Mouse (Mus musculus) embryonic facial prominence, embryonic 15.5 days (tissue): Measurements from ENCODE around the gene Rfx8. TPM values are rescaled to one million over a fixed set of nuclear protein-coding genes. Genes with fewer than 3 reads are reported as not detected.

Source experiments
- ATAC-seq: fragments of 200-750 bp; cut with Nextera tagmentation; 2 replicates; pipeline ENCODE4 v1.8.0; 2017; ENCODE audit warnings: low read depth, moderate TSS enrichment; ENCODE audit not compliant: insufficient number of reproducible peaks, low FRiP score, low TSS enrichment
- H3K27ac ChIP-seq: fragments of 300-500 bp; sonication (generic); replicated peaks from 2 replicates; pipeline ENCODE4 v1.5.1; 2015; ENCODE audit warnings: mild to moderate bottlenecking, inconsistent platforms
- H3K27me3 ChIP-seq: fragments of 300-500 bp; sonication (generic); 2 replicates; pipeline ENCODE4 v1.6.1; 2015; ENCODE audit warnings: inconsistent platforms
- H3K36me3 ChIP-seq: fragments of 300-500 bp; sonication (generic); 2 replicates; pipeline ENCODE4 v1.6.1; 2015; ENCODE audit warnings: mild to moderate bottlenecking, inconsistent platforms
- H3K4me1 ChIP-seq: fragments of 300-500 bp; sonication (generic); 2 replicates; pipeline ENCODE4 v1.6.1; 2015; ENCODE audit warnings: inconsistent platforms
- H3K4me2 ChIP-seq: fragments of 300-500 bp; sonication (generic); replicated peaks from 2 replicates; pipeline ENCODE4 v1.6.1; 2015; ENCODE audit warnings: mild to moderate bottlenecking, inconsistent platforms
- H3K4me3 ChIP-seq: fragments of 300-500 bp; sonication (generic); replicated peaks from 2 replicates; pipeline ENCODE4 v1.5.1; 2015; ENCODE audit warnings: mild to moderate bottlenecking, inconsistent platforms
- H3K9ac ChIP-seq: fragments of 300-500 bp; sonication (generic); 2 replicates; pipeline ENCODE4 v1.6.1; 2015; ENCODE audit warnings: inconsistent platforms
- H3K9me3 ChIP-seq: fragments of 300-500 bp; sonication (generic); replicated peaks from 2 replicates; pipeline ENCODE4 v1.6.1; 2016; ENCODE audit warnings: inconsistent platforms
- whole genome bisulfite sequencing: fragments of 180-500 bp; shearing (Covaris S2); methylation state at CpG from one replicate; pipeline ENCODE4 v1.1.7; 2015; 5-methylcytosine and 5-hydroxymethylcytosine counted together
- polyA plus RNA-seq: library from polyadenylated mRNA; unstranded; fragments of >200 nt; fragmentation: Nextera tagmentation; extraction: Ambion mirVana; gene quantifications from 2 replicates; pipeline ENCODE4 v1.2.1, GENCODE M21; 2015

Gene Rfx8
- polyA plus RNA-seq, 1 experiment from 2014 or later = 3.7 TPM

- no peak for ATAC-seq
Measured at GRCm38 (mm10) chr1:39734311-39734710, 13.5 kb upstream of the Rfx8 start.

GRCm38 (mm10) chr1:39733876-39734275 lies 13.1 kb upstream of the Rfx8 start:
- H3K27ac ChIP-seq = 0 out of 2 replicates have a peak overlapping the region, but pooled peaks have one; percentile 18
- ATAC-seq = no peak
- H3K9ac ChIP-seq = no peak overlapping the region
- H3K4me3 ChIP-seq = no peak overlapping the region
- no peaks in the 10 kb centered on the region for H3K27me3 ChIP-seq
- peaks cover 16% of the 10 kb centered on the region for H3K4me1 ChIP-seq
- no peak overlapping the region for H3K4me2 ChIP-seq
- 93% methylated on average over 10 of the region's 10 CpGs for WGBS
- H3K9me3 ChIP-seq = no peaks in the 10 kb centered on the region
- H3K36me3 ChIP-seq = no peaks in the 10 kb centered on the region

More at GRCm38 (mm10) chr1:39734311-39734710, 13.5 kb upstream of the Rfx8 start:
- Histone ChIP-seq H3K4me3 (no peak overlapping the region), H3K4me2 (no peak overlapping the region), H3K27me3 (no peaks in the 10 kb centered on the region), H3K9me3 (no peaks in the 10 kb centered on the region), H3K4me1 (peaks cover 16% of the 10 kb centered on the region), H3K27ac (0 out of 2 replicates have a peak overlapping the region, but pooled peaks have one; percentile 18), H3K36me3 (no peaks in the 10 kb centered on the region), H3K9ac (no peak overlapping the region)
- WGBS = 85% methylated on average over 13 of the region's 13 CpGs

- H3K4me1 ChIP-seq = peaks cover 16% of the 10 kb centered on the region
- no peak overlapping the region for H3K9ac ChIP-seq
- 30% methylated on average over 10 of the region's 10 CpGs for WGBS
- no peaks in the 10 kb centered on the region for H3K9me3 ChIP-seq
- H3K27me3 ChIP-seq = no peaks in the 10 kb centered on the region
- no peak overlapping the region for H3K27ac ChIP-seq
- no peak overlapping the region for H3K4me3 ChIP-seq
- no peak overlapping the region for H3K4me2 ChIP-seq
- H3K36me3 ChIP-seq = no peaks in the 10 kb centered on the region
- ATAC-seq = no peak
Measured at GRCm38 (mm10) chr1:39732081-39732480, 11.3 kb upstream of the Rfx8 start.

GRCm38 (mm10) chr1:39731543-39731942 lies 10.7 kb upstream of the Rfx8 start:
- H3K27ac ChIP-seq = no peak overlapping the region
- no peak overlapping the region for H3K4me3 ChIP-seq
- H3K4me1 ChIP-seq = peaks cover 16% of the 10 kb centered on the region
- 19% methylated on average over 9 of the region's 9 CpGs for WGBS
- H3K9me3 ChIP-seq = no peaks in the 10 kb centered on the region
- no peaks in the 10 kb centered on the region for H3K36me3 ChIP-seq
- H3K27me3 ChIP-seq = no peaks in the 10 kb centered on the region
- H3K9ac ChIP-seq = no peak overlapping the region
- no peak overlapping the region for H3K4me2 ChIP-seq
- no peak for ATAC-seq

- Histone ChIP-seq H3K27ac (no peak overlapping the region), H3K36me3 (no peaks in the 10 kb centered on the region), H3K9me3 (no peaks in the 10 kb centered on the region), H3K27me3 (no peaks in the 10 kb centered on the region), H3K9ac (no peak overlapping the region), H3K4me3 (no peak overlapping the region), H3K4me1 (peaks cover 10% of the 10 kb centered on the region), H3K4me2 (no peak overlapping the region)
- no peak for ATAC-seq
- WGBS = 25% methylated on average over 5 of the region's 5 CpGs
Measured at GRCm38 (mm10) chr1:39730868-39731267, 10.1 kb upstream of the Rfx8 start.

GRCm38 (mm10) chr1:39729919-39730318 lies 9.1 kb upstream of the Rfx8 start:
- Histone ChIP-seq H3K4me2 (no peak overlapping the region), H3K36me3 (no peaks in the 10 kb centered on the region), H3K27ac (no peak overlapping the region), H3K9me3 (no peaks in the 10 kb centered on the region), H3K9ac (no peak overlapping the region), H3K27me3 (no peaks in the 10 kb centered on the region), H3K4me3 (no peak overlapping the region), H3K4me1 (peaks cover 10% of the 10 kb centered on the region)
- 64% methylated on average over 6 of the region's 6 CpGs for WGBS
- no peak for ATAC-seq

GRCm38 (mm10) chr1:39721351-39721726 lies 542 bp upstream of the Rfx8 start:
- Histone ChIP-seq H3K9ac (0 out of 2 replicates have a peak overlapping the region, but pooled peaks have one; percentile 47), H3K27ac (0 out of 2 replicates have a peak overlapping the region, but pooled peaks have one; percentile 68), H3K27me3 (no peaks in the 10 kb centered on the region), H3K4me1 (peaks cover 18% of the 10 kb centered on the region), H3K4me2 (peak overlapping the region; percentile 91), H3K36me3 (no peaks in the 10 kb centered on the region), H3K4me3 (peak overlapping the region; percentile 53), H3K9me3 (no peaks in the 10 kb centered on the region)
- 24% methylated on average over 9 of the region's 9 CpGs for WGBS
- no peak for ATAC-seq

GRCm38 (mm10) chr1:39720186-39720585 lies 611 bp downstream of the Rfx8 start:
- Histone ChIP-seq H3K27me3 (no peaks in the 10 kb centered on the region), H3K9ac (no peak overlapping the region), H3K36me3 (no peaks in the 10 kb centered on the region), H3K27ac (peak overlapping the region; percentile 68; the same call in 1 of the 2 replicates), H3K4me1 (peaks cover 23% of the 10 kb centered on the region), H3K4me2 (peak overlapping the region; percentile 91; the same call in 1 of the 2 replicates), H3K9me3 (no peaks in the 10 kb centered on the region), H3K4me3 (peak overlapping the region; percentile 53)
- WGBS = 22% methylated on average over 2 of the region's 2 CpGs
- ATAC-seq = no peak

- no peaks in the 10 kb centered on the region for H3K27me3 ChIP-seq
- H3K4me2 ChIP-seq = no peak overlapping the region
- H3K9ac ChIP-seq = no peak overlapping the region
- ATAC-seq = no peak
- WGBS = 94% methylated on average over 7 of the region's 7 CpGs
- no peak overlapping the region for H3K4me3 ChIP-seq
- no peaks in the 10 kb centered on the region for H3K36me3 ChIP-seq
- no peak overlapping the region for H3K27ac ChIP-seq
- H3K9me3 ChIP-seq = no peaks in the 10 kb centered on the region
- peaks cover 25% of the 10 kb centered on the region for H3K4me1 ChIP-seq
Measured at GRCm38 (mm10) chr1:39715551-39715950, 5.2 kb downstream of the Rfx8 start.

- H3K9ac ChIP-seq = no peak overlapping the region
- H3K36me3 ChIP-seq = no peaks in the 10 kb centered on the region
- 88% methylated on average over 3 of the region's 3 CpGs for WGBS
- H3K9me3 ChIP-seq = no peaks in the 10 kb centered on the region
- peaks cover 22% of the 10 kb centered on the region; the same call in 1 of the 2 replicates for H3K4me1 ChIP-seq
- no peak for ATAC-seq
- no peak overlapping the region for H3K4me2 ChIP-seq
- H3K4me3 ChIP-seq = no peak overlapping the region
- peak overlapping the region; percentile 77 for H3K27ac ChIP-seq
- no peaks in the 10 kb centered on the region for H3K27me3 ChIP-seq
Measured at GRCm38 (mm10) chr1:39714729-39715128, 6.1 kb downstream of the Rfx8 start.

GRCm38 (mm10) chr1:39713842-39714658 lies 6.7 kb downstream of the Rfx8 start:
- Histone ChIP-seq H3K36me3 (no peaks in the 10 kb centered on the region), H3K9ac (no peak overlapping the region), H3K4me1 (peaks cover 22% of the 10 kb centered on the region; the same call in 1 of the 2 replicates), H3K4me3 (no peak overlapping the region), H3K27me3 (no peaks in the 10 kb centered on the region), H3K27ac (peak overlapping the region; percentile 77), H3K9me3 (no peaks in the 10 kb centered on the region), H3K4me2 (peak overlapping the region; percentile 0; the same call in 1 of the 2 replicates)
- 28% methylated on average over 16 of the region's 16 CpGs for WGBS
- ATAC-seq = peak; percentile 71
